Mouse (Mus musculus) embryonic facial prominence, embryonic 10.5 days (tissue): ENCODE results near the gene 1700006A11Rik. TPM values are rescaled to one million over a fixed set of nuclear protein-coding genes. Genes with fewer than 3 reads are reported as not detected.
"Not testable (repeated sequence)": the region's sequence is repeated elsewhere in the genome, so short reads cannot be mapped to it uniquely, and the experiment has no call there.

Source experiments
- DNase-seq: peaks from one replicate; pipeline ENCODE4 v3.0.0-alpha.2; 2017; ENCODE audit warnings: low spot score
- H3K27ac ChIP-seq: fragments of 300-500 bp; sonication (generic); replicated peaks from 2 replicates; pipeline ENCODE4 v1.5.1; 2016; ENCODE audit warnings: mild to moderate bottlenecking
- H3K27me3 ChIP-seq: fragments of 300-500 bp; sonication (generic); replicated peaks from 2 replicates; pipeline ENCODE4 v1.6.1; 2016; ENCODE audit warnings: low read depth, mild to moderate bottlenecking; ENCODE audit not compliant: poor library complexity, severe bottlenecking
- H3K36me3 ChIP-seq: fragments of 300-500 bp; sonication (generic); replicated peaks from 2 replicates; pipeline ENCODE4 v1.6.1; 2016; ENCODE audit warnings: mild to moderate bottlenecking, moderate library complexity
- H3K4me1 ChIP-seq: fragments of 300-500 bp; sonication (generic); 2 replicates; pipeline ENCODE4 v1.6.1; 2016
- H3K4me3 ChIP-seq: fragments of 300-500 bp; sonication (generic); 2 replicates; pipeline ENCODE4 v1.5.1; 2016; ENCODE audit warnings: mild to moderate bottlenecking, moderate library complexity
- H3K9me3 ChIP-seq: fragments of 300-500 bp; sonication (generic); 2 replicates; pipeline ENCODE4 v1.6.1; 2016; ENCODE audit warnings: mild to moderate bottlenecking
- WGBS: fragments of 180-500 bp; shearing (Covaris S2); methylation state at CpG from one replicate; pipeline ENCODE4 v1.1.7; 2016; 5-methylcytosine and 5-hydroxymethylcytosine counted together
- polyA plus RNA-seq: library from polyadenylated mRNA; unstranded; fragments of >200 nt; fragmentation: Nextera tagmentation; extraction: Ambion mirVana; gene quantifications from 2 replicates; pipeline ENCODE4 v1.2.1, GENCODE M21; 2016

The 1700006A11Rik gene
- not detected in 2 replicates for polyA plus RNA-seq

DNA sequence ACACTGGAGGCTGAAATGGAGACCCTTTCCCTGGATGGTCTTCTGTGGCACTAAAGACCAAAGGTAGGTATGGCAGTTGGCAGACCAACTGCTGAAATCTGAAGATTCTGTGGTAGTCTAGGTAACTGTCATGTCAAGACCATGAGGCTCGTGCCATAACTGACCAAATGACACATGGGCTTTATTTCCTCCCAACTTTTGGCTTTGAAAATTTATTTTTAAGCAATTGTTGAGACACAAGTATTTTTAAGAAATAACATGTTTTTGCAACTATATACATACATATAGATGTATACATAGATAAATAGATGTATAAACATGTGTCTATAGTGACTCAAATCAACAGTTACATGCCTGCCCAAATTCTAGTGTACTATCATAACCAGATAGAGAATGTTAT is at the start of gene 1700006A11Rik:
Gene 1700006A11Rik (minus strand): TSS at position 101 of the 400 bp plus-strand sequence.
- no peaks in the 10 kb centered on the region for H3K4me1 ChIP-seq
- H3K36me3 ChIP-seq = no peaks in the 10 kb centered on the region
- no peaks in the 10 kb centered on the region for H3K9me3 ChIP-seq
- H3K4me3 ChIP-seq = no peak within 1 kb of the TSS
- DNase-seq = no peak
- H3K27ac ChIP-seq = no peak within 1 kb of the TSS
- 92% methylated on average over 1 of the region's 1 CpGs for WGBS
- H3K27me3 ChIP-seq = no peaks in the 10 kb centered on the region

DNA sequence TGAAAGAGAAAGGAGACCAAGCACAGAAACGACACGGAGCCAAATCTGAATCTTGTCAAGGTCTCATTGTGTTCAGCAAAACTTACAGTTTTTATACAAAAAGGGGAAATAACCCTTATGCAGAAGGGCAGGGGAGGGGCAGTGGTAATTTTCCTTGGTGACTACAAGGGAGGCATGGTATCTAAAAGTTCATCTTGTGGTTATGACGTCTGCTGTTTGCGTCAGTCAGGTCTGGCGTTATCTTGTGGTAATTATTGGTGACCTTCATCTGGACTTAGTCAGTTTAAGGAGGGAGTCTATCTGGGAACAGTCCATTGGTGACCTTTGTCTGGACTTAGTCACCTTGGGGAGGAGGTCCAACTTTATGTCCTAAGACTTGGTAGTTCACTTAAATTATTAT is 48.5 kb upstream of the 1700006A11Rik start:
- H3K4me3 ChIP-seq, H3K27me3 ChIP-seq, DNase-seq, H3K27ac ChIP-seq, H3K36me3 ChIP-seq, H3K4me1 ChIP-seq, H3K9me3 ChIP-seq: not testable (repeated sequence)
- WGBS = 85% methylated on average over 5 of the region's 5 CpGs

DNA sequence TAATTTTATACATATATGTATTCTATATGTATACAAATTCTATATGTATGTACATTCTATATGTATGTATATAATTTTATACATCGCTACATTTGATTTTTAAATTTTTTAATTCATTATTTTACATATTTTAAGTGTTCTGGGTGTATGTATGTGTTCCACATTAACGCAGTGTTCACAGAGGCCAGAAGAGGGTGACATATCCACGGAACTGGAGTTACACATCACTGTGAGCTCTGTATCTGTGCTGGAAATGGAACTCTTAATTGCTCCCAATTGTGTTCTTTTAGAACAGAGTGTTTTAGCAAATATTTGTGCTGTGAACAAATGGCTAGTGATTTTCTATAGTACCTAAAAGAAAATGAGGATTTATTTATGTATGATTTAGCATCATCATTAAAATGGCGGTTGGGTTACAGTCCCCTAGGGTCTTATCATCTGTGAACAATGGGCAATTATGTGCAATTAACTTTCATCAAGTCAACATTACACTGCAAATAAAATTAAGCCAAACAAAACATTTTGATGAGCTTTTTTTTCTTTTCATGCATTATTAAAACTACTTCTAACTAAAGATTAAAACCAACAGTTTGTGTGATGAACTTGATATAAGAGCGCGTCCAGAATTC is 40.4 kb upstream of the 1700006A11Rik start:
- Histone ChIP-seq H3K27me3 (no peaks in the 10 kb centered on the region), H3K4me3 (no peak overlapping the region), H3K4me1 (no peaks in the 10 kb centered on the region), H3K27ac (no peak overlapping the region), H3K36me3 (no peaks in the 10 kb centered on the region), H3K9me3 (no peaks in the 10 kb centered on the region)
- 88% methylated on average over 6 of the region's 6 CpGs for WGBS
- no peak for DNase-seq

DNA sequence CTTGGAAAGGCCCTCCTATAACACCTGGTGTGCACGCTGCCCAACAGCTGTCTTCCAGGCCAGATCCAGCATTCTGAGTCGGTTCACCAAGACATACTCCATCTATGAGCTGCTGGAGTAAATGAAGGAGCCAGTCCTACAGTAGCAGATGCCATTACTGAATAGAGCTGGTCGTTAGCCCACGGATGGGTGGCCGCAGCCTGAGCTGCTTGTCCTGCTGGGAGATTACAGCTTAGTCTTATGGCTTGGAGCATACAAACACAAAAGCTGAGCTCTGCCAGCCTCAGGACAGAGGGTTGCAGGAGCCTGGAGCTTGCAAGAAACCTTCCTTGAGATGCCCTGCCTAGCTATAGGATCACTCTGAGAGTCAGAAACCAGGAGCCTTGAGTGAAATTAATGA is 33.6 kb downstream of the 1700006A11Rik start:
- H3K27me3 ChIP-seq = no peaks in the 10 kb centered on the region
- H3K36me3 ChIP-seq = no peaks in the 10 kb centered on the region
- H3K4me3 ChIP-seq = no peak overlapping the region
- WGBS = 62% methylated on average over 5 of the region's 5 CpGs
- H3K27ac ChIP-seq = no peak overlapping the region
- no peak for DNase-seq
- no peaks in the 10 kb centered on the region for H3K4me1 ChIP-seq
- H3K9me3 ChIP-seq = no peaks in the 10 kb centered on the region

DNA sequence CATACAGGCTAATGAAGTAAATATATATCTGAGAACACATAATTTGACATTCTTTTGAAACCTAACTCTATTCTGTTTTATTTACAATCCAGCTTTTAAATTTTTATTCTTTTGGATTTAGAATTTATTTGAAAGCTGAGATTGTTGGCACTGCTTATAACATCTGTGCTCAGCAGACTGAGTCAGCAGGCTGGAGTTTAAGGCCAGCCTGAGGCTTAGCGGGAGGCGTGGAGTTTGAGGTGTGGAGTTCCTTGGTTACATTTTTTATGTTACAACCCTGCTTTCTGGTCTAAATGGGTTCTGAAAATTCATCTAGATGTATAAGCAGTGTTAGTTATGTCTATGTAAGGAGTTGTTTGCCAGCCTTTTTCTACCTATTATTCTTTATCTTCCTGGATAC is 35.7 kb downstream of the 1700006A11Rik start:
- no peaks in the 10 kb centered on the region for H3K4me1 ChIP-seq
- no peak overlapping the region for H3K27ac ChIP-seq
- H3K36me3 ChIP-seq = no peaks in the 10 kb centered on the region
- H3K4me3 ChIP-seq = no peak overlapping the region
- DNase-seq = no peak
- 94% methylated on average over 2 of the region's 2 CpGs for WGBS
- H3K27me3 ChIP-seq = no peaks in the 10 kb centered on the region
- no peaks in the 10 kb centered on the region for H3K9me3 ChIP-seq

DNA sequence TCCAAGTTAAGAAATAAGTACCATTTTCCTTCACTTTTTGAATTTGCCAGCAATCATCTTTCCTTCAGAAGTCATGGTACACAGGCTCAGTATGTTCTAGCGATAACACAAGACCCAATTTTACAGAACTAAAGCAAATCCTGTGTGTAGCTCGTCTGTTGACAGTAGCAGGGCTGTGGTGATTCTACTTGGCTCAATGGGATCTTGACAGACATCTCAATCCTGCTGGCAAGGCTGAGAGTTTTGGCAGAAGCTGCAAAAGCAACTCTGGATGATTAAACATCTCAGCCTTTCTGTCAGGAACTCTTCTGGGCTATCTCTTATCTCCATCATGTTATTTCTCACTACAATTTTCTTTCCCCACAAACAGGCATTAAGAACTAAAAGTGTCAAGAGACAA is 36.2 kb downstream of the 1700006A11Rik start:
- Histone ChIP-seq H3K27me3 (no peaks in the 10 kb centered on the region), H3K9me3 (no peaks in the 10 kb centered on the region), H3K36me3 (no peaks in the 10 kb centered on the region), H3K4me3 (no peak overlapping the region), H3K27ac (no peak overlapping the region), H3K4me1 (no peaks in the 10 kb centered on the region)
- 79% methylated on average over 2 of the region's 2 CpGs for WGBS
- no peak for DNase-seq

DNA sequence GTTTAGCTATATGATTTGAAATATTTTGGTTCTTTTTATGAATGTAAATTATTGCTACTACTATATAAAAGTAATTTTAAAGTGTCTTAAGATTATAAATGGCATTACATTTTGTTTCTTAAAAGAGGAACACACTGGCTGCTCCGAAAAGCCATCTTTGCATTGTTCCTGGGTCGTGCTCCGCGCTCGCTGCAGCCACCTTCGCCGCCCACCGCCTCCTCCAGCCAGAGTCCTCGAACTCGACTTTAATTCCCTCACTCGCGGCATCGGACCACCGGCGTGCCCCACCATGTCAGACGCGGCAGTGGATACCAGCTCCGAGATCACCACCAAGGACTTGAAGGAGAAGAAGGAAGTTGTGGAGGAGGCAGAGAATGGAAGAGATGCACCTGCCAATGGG is 40.5 kb downstream of the 1700006A11Rik start:
- H3K4me1 ChIP-seq, H3K36me3 ChIP-seq, DNase-seq, H3K4me3 ChIP-seq, H3K27ac ChIP-seq, H3K9me3 ChIP-seq, H3K27me3 ChIP-seq: not testable (repeated sequence)
- 91% methylated on average over 18 of the region's 18 CpGs for WGBS

DNA sequence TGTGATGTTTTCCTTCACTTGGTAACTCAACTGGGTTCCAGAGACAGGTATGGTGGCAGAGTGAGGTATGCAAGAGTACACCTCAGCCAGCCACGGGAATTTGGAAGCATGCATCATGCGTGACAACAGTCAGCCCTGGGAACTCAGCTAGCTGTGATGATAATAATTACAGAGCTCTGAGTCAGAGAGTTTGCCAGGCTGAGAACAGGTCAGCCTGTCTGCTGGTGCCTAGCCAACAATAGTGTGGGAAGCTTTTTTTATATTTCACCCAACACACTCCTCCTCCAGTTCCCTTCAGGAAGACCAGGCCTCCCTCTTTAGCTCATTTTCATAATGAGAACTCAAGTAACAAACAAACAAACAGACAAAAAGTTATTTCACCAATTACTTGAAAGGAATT is 53.8 kb downstream of the 1700006A11Rik start:
- no peaks in the 10 kb centered on the region for H3K27me3 ChIP-seq
- 85% methylated on average over 2 of the region's 2 CpGs for WGBS
- no peaks in the 10 kb centered on the region for H3K9me3 ChIP-seq
- H3K4me1 ChIP-seq = no peaks in the 10 kb centered on the region
- no peak overlapping the region for H3K27ac ChIP-seq
- H3K4me3 ChIP-seq = no peak overlapping the region
- DNase-seq = no peak
- no peaks in the 10 kb centered on the region for H3K36me3 ChIP-seq

DNA sequence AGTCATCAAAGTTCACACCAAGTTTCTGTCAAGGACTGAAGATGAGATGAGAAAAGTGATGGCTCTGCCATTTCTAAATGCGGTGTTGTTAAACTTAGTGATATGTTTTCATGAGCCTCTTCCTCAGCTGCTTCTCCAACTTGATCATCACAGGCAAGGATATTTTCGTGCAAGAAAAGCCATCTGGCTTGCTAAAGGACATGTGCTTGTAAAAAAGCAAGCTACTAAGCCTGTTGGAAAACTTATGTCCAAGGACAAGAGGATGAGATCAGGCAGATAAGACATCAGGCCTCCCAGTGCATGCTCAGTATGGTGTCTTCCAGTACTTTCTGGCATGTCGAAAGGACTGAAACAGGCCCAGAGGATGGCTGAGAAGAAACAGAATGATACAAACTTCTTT is 68.3 kb downstream of the 1700006A11Rik start:
- Histone ChIP-seq H3K4me3 (no peak overlapping the region), H3K4me1 (no peaks in the 10 kb centered on the region), H3K27me3 (no peaks in the 10 kb centered on the region), H3K27ac (no peak overlapping the region), H3K9me3 (no peaks in the 10 kb centered on the region), H3K36me3 (no peaks in the 10 kb centered on the region)
- no peak for DNase-seq
- 88% methylated on average over 3 of the region's 3 CpGs for WGBS

Other genes with a start within 250 kb of the 1700006A11Rik start
- gene Tram1l1, start 105.2 kb downstream of the 1700006A11Rik start, polyA plus RNA-seq = 10.9 TPM in 2 replicates
- gene 1700003H04Rik, start 155.1 kb upstream of the 1700006A11Rik start, polyA plus RNA-seq = not detected in 2 replicates